Mouse (Mus musculus) spleen, embryonic (tissue): Measurements from ENCODE around the gene Eva1b.

Source experiments
- CTCF ChIA-PET: fragments of 350-600 bp; sonication (Branson Sonifier 250); formaldehyde crosslinking; loops from one replicate; lab custom pipeline; 2022; lab: Charles Lee

Gene Eva1b

DNA sequence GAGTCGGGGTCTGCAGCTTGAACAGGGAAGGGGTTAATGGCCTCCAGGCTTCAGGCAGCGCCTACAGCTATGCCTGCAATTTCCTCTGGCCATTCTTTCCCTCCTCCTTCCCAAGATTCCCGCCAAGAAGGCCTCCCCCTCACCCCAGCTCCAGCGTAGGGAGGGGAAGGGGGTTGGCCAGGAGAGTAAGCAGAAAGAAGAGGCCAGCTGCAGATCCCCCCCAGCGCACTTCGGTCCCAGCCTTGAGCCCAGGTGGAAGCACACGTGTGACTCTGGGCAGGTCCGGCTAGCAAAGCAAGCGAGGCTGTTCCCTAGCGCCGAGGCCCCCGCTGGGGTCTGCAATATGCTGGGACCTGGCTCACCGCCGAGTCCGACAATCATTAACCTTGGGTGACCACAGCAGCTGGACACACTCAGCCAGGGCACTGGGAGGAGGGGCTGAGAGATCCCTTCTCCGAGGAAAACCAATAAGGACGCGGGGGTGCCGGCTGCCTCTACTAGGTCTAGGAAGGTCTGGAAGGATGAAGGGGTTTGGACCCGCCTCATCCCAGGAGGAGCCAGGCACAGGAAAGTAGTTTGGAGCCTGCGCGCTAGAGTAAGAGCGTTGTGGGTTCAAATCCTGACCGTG lies at the start of gene Eva1b:
TSS of gene Eva1b (plus strand) at position 212 of the 628 bp plus-strand sequence.
- CTCF ChIA-PET: no interaction called here

DNA sequence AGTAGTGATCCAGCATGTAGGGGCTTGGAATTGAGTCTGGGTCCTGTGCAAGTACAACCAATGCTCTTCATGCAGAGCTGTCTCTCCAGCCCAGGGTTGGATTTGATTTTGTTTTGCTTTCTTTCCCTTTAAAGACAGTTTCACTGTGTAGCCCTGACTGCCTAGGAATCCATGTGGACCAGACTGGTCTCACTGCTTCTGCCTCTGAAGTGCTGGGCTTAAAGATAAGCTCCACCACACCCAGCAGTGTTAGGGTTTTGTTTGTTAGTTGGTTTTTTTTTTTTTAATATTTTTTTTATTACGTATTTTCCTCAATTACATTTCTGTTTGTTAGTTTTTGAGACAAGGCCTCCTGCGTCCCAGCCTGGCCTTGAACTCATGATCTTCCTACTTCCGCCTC lies 48.2 kb upstream of the Eva1b start:
- CTCF ChIA-PET: no interaction called here

DNA sequence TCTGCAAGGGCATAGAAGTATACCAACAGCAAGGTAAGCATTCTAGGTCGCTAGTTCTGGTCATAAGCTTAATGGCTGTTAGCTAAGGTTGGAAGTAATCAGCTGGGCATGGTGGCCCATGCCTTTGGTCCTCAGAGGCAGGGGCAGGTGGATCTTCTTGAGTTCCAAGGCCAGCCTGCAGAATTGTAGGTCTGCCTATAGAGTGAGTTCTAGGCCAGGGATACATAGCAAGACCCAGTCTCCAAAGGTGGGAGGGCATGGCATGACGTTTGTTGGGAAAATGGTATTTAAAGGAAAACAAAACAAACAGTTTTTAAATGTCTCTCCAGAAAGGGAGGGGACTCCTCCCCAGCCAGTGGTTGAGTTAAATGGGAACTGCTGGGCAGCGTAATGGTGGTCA lies 46.8 kb upstream of the Eva1b start:
- CTCF ChIA-PET: interaction anchor here (0.6 kb wide), 1 partner anchor 18 kb away, joined by 3 read pairs; no protein-coding TSS in a partner anchor

DNA sequence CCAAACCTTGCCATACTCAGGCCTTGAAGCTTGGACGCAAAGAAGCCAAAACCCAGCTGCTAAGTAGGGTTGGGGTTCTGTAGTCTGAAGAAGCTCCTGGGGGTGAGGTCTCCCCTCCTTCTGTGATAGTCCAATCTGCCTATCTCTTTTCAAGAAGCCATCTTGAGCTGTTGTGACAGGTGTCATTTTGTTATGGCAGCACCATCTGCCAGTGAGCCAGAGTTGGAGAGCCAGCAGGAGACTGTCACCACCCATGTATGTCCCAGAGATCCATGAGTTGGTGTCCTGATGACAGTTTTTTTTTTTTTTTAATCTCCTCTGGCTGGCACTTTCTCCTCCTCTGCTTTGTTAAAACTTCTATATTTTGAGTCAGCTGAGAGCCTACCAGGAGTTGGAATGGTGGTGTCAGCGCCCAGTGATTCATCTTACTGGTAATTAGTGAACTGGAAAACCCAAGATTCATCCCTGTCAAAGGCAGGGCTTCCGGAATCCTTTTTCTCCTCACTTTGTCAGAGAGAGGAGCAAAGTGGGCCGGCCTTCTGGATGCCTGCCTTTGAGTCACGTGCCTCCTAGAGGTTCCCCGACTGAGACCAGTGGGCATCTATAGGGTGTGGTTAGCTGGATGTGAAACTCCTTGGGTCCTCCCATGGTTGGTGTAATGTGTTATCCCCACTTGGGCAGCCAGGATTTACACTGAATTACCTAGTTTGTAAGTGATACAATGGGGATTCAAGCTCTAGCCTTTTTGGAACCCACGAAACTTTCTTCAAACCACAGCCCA lies 45.3 kb upstream of the Eva1b start:
- CTCF ChIA-PET: interaction anchor here (0.6 kb wide), 1 partner anchor 12 kb away, joined by 11 read pairs; no protein-coding TSS in a partner anchor

DNA sequence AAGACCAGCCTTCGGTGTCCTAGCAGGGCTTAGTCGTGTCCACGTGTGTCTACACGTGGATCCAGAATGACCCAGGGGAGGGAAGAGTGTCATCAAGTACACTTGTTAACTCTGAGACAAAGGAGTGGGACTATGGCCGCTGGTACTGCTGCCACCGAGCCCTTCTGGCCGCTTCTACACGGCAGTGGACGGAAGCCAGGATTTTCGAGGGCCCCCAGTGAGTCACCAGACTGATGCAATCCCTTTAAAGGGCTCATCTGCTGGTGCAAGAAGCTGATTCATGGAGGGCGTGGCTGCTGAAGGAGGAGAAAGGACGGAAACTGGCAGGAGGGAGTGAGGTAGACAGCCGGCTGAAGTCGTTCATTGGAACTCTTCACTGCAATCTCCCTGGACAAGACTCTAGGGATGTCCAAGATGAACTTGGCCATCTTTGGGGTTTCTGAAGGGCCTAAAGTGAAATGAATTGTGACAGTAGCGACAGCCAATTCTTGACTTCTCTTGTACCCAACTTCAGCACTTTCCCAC lies 44.4 kb upstream of the Eva1b start:
- CTCF ChIA-PET: interaction anchor here (0.6 kb wide), 1 partner anchor 11 kb away, joined by 11 read pairs; no protein-coding TSS in a partner anchor

DNA sequence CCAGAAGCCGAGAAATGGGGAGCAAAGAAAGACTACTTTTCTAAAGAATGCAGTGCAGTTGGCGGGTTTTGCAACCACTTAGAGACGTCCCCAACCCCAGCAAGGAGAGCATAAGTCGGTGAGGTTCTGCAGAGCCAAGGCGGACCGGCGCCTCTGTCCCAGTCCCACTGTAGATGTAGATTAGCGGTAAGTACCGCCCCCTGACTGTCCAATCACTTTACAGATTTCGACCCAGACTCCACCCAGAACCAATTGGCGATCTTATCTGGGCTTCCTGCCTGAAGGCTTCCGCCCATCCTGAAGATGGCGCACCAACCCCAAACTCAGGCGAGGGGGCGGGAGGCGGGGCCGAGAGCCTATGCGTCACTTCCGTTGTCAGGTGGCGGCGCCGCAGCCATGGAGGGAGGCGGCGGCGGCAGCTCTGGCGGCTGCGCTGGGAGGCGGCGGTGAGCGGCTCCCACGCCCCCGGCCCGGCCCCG lies 43.9 kb upstream of the Eva1b start, which contains the start of gene Stk40:
TSS of gene Stk40 (plus strand) at position 368 of the 479 bp plus-strand sequence.
- CTCF ChIA-PET: no interaction called here

DNA sequence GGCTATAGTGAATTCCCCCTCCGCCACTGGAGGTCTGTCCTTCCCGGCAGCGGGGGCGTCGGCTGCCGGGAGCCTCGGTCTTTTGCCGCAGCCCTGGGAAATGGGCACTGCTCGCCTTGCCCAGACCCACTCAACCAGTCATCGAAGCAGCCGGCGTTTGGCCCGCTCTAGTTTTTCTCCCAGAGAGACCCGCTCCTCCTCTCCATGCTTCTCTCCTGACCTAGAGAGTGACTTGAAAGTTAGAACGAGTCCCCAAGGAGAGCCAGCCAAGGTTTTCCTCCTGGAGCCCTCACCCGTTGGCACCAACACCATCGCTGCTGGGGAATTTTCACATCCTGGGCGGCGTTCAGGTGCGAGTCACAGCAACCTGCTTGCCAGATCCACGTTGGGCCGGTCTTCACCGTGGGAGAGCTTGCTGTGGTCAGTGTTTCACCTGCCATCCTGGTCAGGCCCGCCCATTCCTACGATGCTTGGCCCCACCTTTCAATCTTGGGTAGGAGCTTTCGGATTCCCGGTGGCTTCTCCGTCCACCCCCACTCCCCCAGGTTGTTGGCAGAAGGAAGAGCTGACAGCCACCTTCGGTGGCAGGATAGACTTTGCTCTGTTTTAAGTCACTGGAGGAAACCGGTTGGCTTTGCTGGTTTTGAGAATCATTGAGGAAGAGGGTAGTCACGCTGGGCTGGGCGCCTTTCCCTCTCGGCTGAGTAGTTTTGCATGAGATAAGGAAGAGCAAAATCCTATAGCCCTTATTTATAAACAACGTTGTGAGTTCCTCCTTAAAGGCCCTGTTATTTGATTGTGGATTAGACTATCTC lies 43.1 kb upstream of the Eva1b start:
- CTCF ChIA-PET: interaction anchor here (1.2 kb wide), 1 partner anchor 9 kb away, joined by 5 read pairs; no protein-coding TSS in a partner anchor

DNA sequence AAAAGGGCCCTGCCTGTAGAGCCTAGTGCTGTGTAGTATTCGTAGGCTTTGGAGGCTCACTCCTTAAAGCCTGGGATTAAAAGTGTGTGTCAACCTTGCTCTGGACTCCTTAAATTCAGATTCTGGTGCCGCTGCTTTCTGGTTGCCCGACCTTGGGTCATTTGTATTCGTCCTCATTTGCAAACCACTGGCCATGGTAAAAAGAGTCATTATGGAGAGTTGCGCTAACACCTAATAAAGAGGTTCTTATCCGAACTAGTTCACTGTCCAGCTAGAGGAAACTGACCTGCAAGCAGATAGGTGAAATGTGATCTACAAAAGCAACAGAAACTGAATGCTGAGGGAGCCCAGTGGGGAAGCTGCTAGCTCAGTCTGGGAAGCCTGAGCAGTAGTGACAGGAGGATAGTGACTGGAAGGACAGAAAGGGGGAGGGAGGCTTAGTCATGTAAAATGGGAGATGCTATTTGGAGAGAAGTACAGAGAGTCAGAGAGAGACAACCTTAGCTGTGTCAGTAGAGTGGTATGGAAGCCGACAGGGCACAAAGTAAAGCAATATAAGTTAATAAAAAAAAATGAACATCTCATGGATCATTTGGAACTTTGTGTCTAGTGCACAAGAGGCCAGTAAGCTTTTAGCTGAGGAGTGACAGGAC lies 42.3 kb upstream of the Eva1b start:
- CTCF ChIA-PET: interaction anchor here (1.2 kb wide), 1 partner anchor 8 kb away, joined by 5 read pairs; no protein-coding TSS in a partner anchor

DNA sequence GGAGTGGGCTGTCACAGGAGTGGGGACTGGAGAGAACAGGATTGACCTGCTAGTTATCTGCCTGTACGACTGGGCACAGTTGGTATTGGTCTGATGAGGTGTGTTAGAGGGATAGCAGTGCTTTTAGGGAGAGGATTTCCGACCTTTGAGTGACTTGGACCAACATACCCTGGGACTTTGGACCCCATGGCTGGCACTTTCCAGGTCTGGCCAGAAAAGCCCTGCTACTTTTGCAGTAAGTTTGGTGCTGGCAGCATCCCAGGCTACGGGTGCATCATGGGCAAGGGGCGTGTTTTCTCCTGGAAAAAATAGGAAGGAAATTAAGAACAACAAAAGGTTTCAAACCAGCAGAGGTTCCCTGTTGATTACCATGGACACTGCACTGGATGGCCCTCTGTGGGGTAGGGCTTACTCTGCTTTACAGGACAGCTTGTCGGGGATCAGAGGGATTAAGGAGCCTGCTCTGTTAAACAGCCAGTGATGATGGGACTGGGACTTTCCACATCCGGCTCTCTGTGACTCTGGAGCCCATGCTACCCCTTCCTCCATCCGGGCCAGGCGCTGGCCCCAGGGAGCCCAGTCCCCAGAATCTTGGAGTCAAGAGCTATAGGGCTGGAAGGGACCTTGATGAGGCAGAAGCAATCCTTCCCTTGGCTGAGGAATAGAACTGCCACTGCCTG lies 39.3 kb upstream of the Eva1b start:
- CTCF ChIA-PET: interaction anchor here (1.3 kb wide), 1 partner anchor 22 kb away, joined by 15 read pairs; no protein-coding TSS in a partner anchor

DNA sequence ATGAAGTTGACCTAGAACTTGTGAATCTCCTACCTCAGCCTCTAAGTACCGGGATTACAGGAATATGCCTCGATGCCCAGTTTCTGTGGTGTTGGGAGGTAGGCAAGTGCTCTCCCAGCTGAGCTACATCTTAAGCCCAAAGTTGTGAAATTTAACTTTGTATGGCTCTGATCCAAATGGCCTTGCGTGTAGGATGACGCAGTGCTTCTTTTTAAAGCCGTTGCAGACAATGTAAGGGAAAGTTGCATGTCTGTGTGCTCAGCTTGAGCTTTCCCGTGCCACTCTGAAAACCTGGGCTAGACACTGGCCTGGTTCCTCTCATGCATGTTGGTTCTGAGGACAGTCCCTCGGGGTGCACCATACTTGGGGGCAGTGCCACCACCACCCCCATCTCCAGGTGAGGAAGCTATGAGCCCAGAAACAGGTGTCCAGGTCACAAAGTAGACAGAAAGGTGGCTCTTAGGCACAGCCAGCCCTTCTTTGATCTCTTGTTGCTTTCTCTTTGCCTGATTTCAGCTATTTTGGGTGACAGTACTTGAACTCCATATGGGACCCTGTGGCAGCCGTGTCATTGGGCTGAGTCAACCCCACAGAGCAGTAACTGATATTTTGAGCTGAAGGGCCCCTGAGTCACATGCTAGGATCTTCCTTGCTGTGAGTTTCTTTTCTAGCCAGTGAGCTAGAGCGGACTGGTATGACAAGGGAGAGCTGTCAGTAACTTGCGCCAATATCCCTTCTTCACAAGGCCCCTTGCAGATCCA lies 37.8 kb upstream of the Eva1b start:
- CTCF ChIA-PET: no interaction called here

DNA sequence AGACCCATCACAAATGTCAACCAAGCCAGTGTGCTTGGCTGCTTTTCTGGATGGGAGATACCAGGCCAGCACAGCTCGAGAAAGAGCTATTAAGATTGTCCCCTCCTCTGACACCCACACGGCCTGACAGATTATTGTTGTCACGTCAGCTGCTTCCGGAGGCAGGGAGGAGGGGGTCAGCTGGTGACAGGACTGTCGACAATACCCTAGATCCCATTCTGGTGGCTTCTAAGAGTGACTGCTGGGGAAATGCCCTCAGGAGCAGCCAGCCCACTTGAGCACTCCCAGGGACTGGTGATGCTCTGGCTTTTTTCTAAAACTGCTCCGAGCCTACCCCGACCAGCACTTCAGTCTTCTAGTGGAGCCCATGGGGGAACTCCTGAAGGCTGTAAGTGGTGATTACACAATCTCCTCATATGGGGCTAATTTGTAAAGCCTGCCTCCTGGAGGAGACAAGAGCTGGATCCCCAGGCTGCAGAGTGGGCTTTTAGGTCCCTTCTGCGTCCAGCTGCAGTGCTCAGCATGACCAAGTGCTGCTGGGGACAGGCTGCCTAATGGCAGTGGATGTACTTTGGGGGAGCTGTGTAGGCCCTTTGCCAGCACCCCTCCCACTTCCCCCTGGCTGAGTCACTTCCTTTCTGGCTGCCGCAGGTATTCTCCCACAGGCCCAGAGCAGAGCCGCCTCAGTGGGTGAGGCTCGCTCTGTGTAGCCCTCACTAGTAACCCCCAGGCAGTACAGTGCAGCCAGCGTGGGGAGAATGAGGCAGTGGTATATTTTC lies 37.0 kb upstream of the Eva1b start:
- CTCF ChIA-PET: no interaction called here

DNA sequence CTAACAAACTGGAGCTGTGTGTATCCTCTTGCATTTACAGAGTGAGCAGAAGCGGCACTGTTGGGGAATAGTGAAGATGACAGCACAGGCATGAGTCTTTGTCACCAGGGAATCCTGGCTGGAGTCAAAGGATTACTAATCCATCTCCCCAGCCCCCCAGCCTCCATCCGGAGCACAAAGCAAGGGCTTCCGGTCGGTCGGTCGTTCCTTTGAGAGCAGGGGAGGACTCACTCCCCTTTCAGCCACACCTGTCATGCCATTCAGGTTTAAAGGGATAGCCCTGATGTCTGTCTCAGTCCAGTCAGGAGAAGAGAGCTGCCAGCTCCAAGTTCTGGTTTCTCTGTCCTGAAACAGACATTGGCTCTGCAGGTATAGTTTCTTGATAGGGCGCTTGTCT lies 36.4 kb upstream of the Eva1b start:
- CTCF ChIA-PET: no interaction called here

DNA sequence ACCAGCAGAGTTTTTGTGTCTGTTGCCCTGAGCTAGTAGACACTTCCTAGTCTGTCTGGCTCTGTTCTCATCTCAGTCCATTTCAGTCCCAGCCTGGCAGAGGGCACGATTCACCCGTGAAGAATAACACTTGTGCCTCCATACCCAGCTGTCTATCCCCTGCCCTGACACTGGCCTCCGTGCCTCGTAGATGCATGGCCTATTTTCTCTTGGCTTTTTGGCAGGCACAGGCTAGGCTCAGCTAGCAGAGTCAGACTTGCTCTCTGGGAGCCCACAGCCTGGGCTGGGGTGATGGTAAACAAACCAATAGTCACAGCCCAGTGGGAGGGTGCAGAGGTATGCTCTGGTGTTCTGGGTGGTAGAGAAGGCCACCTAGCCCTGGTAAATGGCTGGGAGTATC lies 34.3 kb upstream of the Eva1b start:
- CTCF ChIA-PET: interaction anchor here (0.9 to 1.5 kb wide), 2 partner anchors 9 to 27 kb away, joined by 5 to 7 read pairs; no protein-coding TSS in a partner anchor

DNA sequence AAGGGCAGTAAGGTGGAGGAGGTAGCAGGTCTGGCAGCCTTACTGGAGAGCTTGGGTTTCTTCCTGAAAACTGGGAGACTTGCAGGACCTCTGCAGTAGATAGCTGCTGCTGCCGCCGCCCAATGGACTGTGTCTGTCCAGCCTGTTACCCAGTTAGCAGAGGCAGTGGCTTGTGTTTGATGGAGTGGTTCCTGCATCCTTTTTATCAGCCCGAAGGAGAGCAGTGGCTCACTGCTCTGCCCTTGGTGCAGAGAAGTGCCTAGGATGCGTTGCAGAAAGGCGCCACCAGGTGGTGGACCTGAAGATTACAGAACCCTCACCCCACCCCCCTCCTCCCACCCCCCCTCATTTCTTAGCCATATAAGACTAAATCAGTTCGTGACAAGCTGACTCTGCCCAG lies 33.6 kb upstream of the Eva1b start:
- CTCF ChIA-PET: interaction anchor here (0.6 to 1.5 kb wide), 5 partner anchors 11 to 167 kb away, joined by 4 to 11 read pairs (median 7); no protein-coding TSS in a partner anchor

DNA sequence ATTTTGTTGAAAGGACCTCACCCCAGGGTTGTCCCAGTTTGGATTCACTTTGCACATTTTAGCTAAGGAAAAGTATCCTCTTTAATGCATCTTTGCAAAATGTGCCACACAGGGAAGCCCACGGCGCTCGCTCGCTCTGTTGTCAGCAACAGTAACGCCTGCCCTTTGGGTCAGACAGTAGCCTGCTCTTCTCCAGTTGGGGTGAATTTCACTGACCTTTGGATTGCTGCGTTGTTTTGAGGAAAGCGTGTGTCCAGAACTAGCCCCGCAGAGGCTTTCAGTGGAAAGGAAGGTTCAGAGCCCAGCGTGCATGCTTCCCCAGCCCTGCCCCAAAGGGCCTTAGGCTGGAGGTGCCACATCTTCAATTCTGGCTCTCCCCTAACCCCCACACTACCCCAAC lies 32.1 kb upstream of the Eva1b start:
- CTCF ChIA-PET: interaction anchor here (0.9 kb wide), 1 partner anchor 29 kb away, joined by 6 read pairs; no protein-coding TSS in a partner anchor

DNA sequence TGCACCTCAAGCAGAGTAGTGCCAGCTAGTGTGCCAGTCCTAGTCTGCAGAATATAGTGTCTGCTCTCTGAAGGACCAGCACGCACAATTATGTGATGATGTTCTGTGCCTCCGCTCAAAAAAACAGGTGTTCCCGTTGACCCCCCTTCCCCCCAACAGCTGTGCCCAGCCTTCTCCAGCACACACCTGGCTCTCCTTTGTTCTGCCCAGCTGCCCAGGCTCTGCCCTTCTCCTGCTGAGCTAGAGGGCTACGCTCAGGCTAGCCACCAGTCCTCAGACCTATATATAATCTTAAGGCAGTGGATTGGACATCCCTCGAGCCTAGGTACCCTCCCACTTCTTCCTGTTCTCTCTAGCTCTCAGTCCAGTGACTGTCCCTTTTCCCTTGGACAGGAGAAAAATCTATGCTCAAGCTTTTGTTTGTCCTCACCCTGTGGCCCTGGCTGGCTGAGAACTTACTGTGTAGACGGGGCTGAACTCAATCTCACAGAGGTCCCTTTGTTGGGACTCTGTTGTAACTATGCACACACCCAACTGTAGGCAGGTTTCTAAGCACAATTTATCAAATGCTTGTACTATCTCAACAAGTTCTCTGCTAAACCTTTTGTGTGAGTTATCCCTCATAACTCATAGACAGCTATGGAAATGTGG lies 31.5 kb upstream of the Eva1b start:
- CTCF ChIA-PET: interaction anchor here (0.9 kb wide), 1 partner anchor 30 kb away, joined by 6 read pairs; no protein-coding TSS in a partner anchor

DNA sequence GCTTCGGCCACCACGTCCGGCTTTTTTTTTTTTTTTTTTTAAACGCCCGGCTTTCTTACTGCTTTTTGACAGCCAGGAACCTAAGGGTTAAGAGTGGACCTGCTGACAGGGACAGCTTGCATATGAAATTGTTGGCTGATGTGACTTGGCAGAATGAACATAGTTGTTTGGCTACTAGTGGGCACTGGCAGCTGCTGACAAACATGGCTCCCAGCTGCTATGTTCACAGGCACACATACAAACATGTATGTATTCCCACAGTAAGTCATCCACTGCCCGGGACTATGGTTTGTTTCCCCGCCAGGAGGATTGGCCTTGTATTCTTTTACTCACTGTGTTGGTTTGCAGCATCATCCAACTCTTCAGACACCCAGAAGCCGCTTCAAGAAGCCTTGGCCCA lies 30.4 kb upstream of the Eva1b start:
- CTCF ChIA-PET: no interaction called here

DNA sequence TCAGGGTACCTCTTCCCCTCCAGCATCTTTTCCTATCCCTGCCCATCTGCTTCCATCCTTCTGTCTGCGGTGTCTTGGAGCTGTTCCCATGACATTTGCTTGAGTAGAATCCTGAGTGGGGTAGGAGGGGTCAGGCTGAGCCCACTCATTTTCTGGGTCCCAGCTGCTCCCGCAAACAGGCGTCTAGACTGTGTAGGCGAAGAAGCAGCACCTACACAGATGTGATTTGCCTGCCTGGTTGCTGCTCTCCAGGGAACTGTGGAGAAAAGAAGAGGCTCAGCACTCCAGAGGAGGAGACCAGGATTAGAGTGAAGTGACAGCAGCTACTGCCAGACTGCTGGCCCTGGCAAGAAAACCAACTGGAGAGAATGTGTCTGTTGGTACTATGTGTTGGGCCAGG lies 28.9 kb upstream of the Eva1b start:
- CTCF ChIA-PET: interaction anchor here (0.7 kb wide), 1 partner anchor 1146 kb away, joined by 5 read pairs; no protein-coding TSS in a partner anchor
